Mouse (Mus musculus): ENCODE results near the gene Eif2b4.

DNA sequence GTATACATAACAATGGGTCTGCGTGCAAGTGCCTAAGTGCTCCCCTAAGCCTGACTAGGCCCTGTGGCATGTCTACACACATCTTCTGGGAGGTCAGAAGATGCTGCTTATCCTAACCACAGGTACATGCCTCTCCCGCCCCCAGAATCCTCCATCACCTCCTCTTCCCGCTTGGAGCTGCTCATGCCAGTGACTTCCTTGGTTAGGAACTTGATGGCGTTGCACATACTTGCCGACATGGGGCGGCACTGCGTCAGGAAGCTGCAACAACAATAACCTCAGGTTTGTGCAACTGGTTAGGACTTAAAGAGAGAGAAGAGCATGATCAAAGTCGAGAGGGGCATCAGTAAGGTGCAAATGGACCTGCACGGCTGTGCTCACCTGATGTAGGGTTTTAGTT lies 3.0 kb downstream of the Eif2b4 start:
- TF ChIP-seq CTCF (IDR thresholded peaks at IDR 0.05; ENCODE audit: low read depth, low read length) (no peak), POLR2A (IDR thresholded peaks at IDR 0.05; ENCODE audit: extremely low read depth, insufficient read depth, low read length) (no peak)

Measured in liver, adult 2 months (tissue).